Mouse (Mus musculus): Measurements from ENCODE around the gene Serpine1.

Serpine1 gene

DNA sequence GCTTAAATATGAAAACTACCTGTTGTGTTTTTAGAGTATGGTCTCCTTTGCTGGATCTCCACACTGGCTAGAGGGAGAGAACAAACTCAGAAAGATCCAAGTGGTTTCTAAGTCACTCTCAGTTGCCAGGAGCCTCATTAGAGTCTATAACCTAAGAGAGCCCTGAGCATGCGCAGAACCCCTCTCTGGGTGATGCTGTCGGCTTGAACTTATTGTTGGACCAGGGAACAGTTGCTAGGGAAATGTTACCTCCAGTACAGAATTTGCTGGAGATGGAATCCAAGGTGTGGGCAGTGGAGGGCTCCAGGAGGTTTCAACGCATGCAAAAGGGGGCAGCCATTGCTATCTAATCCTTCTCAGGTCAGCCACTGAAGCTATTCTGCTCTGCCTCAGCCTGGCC is 47.8 kb downstream of the Serpine1 start:
- DNase-seq (ENCODE audit: low spot score in 2 of 2) = no peak

GRCm38 (mm10) chr5:137015913-137016312 is 56.2 kb downstream of the Serpine1 start:
- no peak for DNase-seq (ENCODE audit: low spot score in 2 of 2)

GRCm38 (mm10) chr5:137012401-137012950 is 59.6 kb downstream of the Serpine1 start:
- no peak for DNase-seq (ENCODE audit: low spot score in 2 of 2)
